Mouse (Mus musculus) midbrain, embryonic 15.5 days (tissue): ENCODE measurements around the gene Hip1r. TPM values are rescaled to one million over a fixed set of nuclear protein-coding genes. Genes with fewer than 3 reads are reported as not detected.

Source experiments
- ATAC-seq: fragments of 200-750 bp; cut with Nextera tagmentation; replicated peaks from 2 replicates; pipeline ENCODE4 v1.8.0; 2017; ENCODE audit warnings: moderate TSS enrichment
- H3K27ac ChIP-seq: fragments of 300-500 bp; sonication (generic); 2 replicates; pipeline ENCODE4 v1.5.1; 2015; ENCODE audit warnings: mild to moderate bottlenecking, inconsistent platforms
- H3K27me3 ChIP-seq: fragments of 300-500 bp; sonication (generic); replicated peaks from 2 replicates; pipeline ENCODE4 v1.6.1; 2015; ENCODE audit warnings: inconsistent platforms
- H3K36me3 ChIP-seq: fragments of 300-500 bp; sonication (generic); replicated peaks from 2 replicates; pipeline ENCODE4 v1.6.1; 2015; ENCODE audit warnings: inconsistent platforms
- H3K4me1 ChIP-seq: fragments of 300-500 bp; sonication (generic); 2 replicates; pipeline ENCODE4 v1.6.1; 2015; ENCODE audit warnings: inconsistent platforms
- H3K4me2 ChIP-seq: fragments of 300-500 bp; sonication (generic); 2 replicates; pipeline ENCODE4 v1.6.1; 2015; ENCODE audit warnings: inconsistent platforms, mild to moderate bottlenecking, moderate library complexity
- H3K4me3 ChIP-seq: fragments of 300-500 bp; sonication (generic); 2 replicates; pipeline ENCODE4 v1.5.1; 2015; ENCODE audit warnings: mild to moderate bottlenecking, inconsistent platforms
- H3K9ac ChIP-seq: fragments of 300-500 bp; sonication (generic); 2 replicates; pipeline ENCODE4 v1.6.1; 2015; ENCODE audit warnings: mild to moderate bottlenecking, inconsistent platforms
- H3K9me3 ChIP-seq: fragments of 300-500 bp; sonication (generic); 2 replicates; pipeline ENCODE4 v1.6.1; 2016; ENCODE audit warnings: inconsistent platforms
- WGBS: fragments of 180-500 bp; shearing (Covaris S2); methylation state at CpG from one replicate; pipeline ENCODE4 v1.1.7; 2015; ENCODE audit warnings: mixed read lengths; 5-methylcytosine and 5-hydroxymethylcytosine counted together
- polyA plus RNA-seq: library from polyadenylated mRNA; unstranded; fragments of >200 nt; fragmentation: Nextera tagmentation; extraction: Ambion mirVana; gene quantifications from 2 replicates; pipeline ENCODE4 v1.2.1, GENCODE M21; 2015

The Hip1r gene
- polyA plus RNA-seq, 1 experiment from 2014 or later, result 30.7 TPM

- no peak overlapping the region for H3K4me2 ChIP-seq
- H3K4me3 ChIP-seq, result no peak overlapping the region
- no peaks in the 10 kb centered on the region for H3K36me3 ChIP-seq
- no peak for ATAC-seq
- H3K27me3 ChIP-seq, result no peaks in the 10 kb centered on the region
- H3K9ac ChIP-seq, result no peak overlapping the region
- no peak overlapping the region for H3K27ac ChIP-seq
- 84% methylated on average over 6 of the region's 6 CpGs for WGBS
- H3K4me1 ChIP-seq, result peaks cover 7% of the 10 kb centered on the region; the same call in 1 of the 2 replicates
- no peaks in the 10 kb centered on the region for H3K9me3 ChIP-seq
These were observed 17.9 kb downstream of the Hip1r start for GRCm38 (mm10) chr5:123991321-123991720.

- no peak overlapping the region for H3K4me3 ChIP-seq
- 86% methylated on average over 10 of the region's 10 CpGs for WGBS
- H3K9me3 ChIP-seq, result no peaks in the 10 kb centered on the region
- no peaks in the 10 kb centered on the region for H3K36me3 ChIP-seq
- no peaks in the 10 kb centered on the region for H3K27me3 ChIP-seq
- no peak for ATAC-seq
- H3K9ac ChIP-seq, result no peak overlapping the region
- no peak overlapping the region for H3K4me2 ChIP-seq
- H3K27ac ChIP-seq, result 0 out of 2 replicates have a peak overlapping the region, but pooled peaks have one; percentile 10
- H3K4me1 ChIP-seq, result peaks cover 7% of the 10 kb centered on the region; the same call in 1 of the 2 replicates
These were observed 18.8 kb downstream of the Hip1r start for GRCm38 (mm10) chr5:123992193-123992637.

GRCm38 (mm10) chr5:123992794-123993193 lies 19.4 kb downstream of the Hip1r start:
- Histone ChIP-seq H3K36me3 (no peaks in the 10 kb centered on the region), H3K4me2 (no peak overlapping the region), H3K9me3 (no peaks in the 10 kb centered on the region), H3K27ac (peak overlapping the region; percentile 68; the same call in 1 of the 2 replicates), H3K4me1 (peaks cover 12% of the 10 kb centered on the region; the same call in 1 of the 2 replicates), H3K27me3 (no peaks in the 10 kb centered on the region), H3K4me3 (no peak overlapping the region), H3K9ac (no peak overlapping the region)
- ATAC-seq, result peak; percentile 68; the same call in 1 of the 2 replicates
- WGBS, result 30% methylated on average over 5 of the region's 5 CpGs

GRCm38 (mm10) chr5:123993263-123994036 lies 20.0 kb downstream of the Hip1r start:
- peak; percentile 81 for ATAC-seq
- H3K9me3 ChIP-seq, result no peaks in the 10 kb centered on the region
- no peaks in the 10 kb centered on the region for H3K27me3 ChIP-seq
- H3K4me1 ChIP-seq, result peaks cover 12% of the 10 kb centered on the region; the same call in 1 of the 2 replicates
- H3K9ac ChIP-seq, result no peak overlapping the region
- H3K4me3 ChIP-seq, result no peak overlapping the region
- peak overlapping the region; percentile 68 for H3K27ac ChIP-seq
- 55% methylated on average over 7 of the region's 7 CpGs for WGBS
- H3K4me2 ChIP-seq, result no peak overlapping the region
- no peaks in the 10 kb centered on the region for H3K36me3 ChIP-seq

- no peak overlapping the region for H3K9ac ChIP-seq
- H3K4me3 ChIP-seq, result no peak overlapping the region
- no peaks in the 10 kb centered on the region for H3K36me3 ChIP-seq
- H3K27ac ChIP-seq, result no peak overlapping the region
- ATAC-seq, result no peak
- no peaks in the 10 kb centered on the region for H3K27me3 ChIP-seq
- H3K9me3 ChIP-seq, result no peaks in the 10 kb centered on the region
- WGBS, result 88% methylated on average over 7 of the region's 7 CpGs
- H3K4me2 ChIP-seq, result no peak overlapping the region
- H3K4me1 ChIP-seq, result peaks cover 12% of the 10 kb centered on the region; the same call in 1 of the 2 replicates
These were observed 21.0 kb downstream of the Hip1r start for GRCm38 (mm10) chr5:123994468-123994867.

- Histone ChIP-seq H3K36me3 (no peaks in the 10 kb centered on the region), H3K27me3 (no peaks in the 10 kb centered on the region), H3K4me1 (peaks cover 9% of the 10 kb centered on the region; the same call in 1 of the 2 replicates), H3K9ac (no peak overlapping the region), H3K4me3 (no peak overlapping the region), H3K27ac (no peak overlapping the region), H3K9me3 (no peaks in the 10 kb centered on the region), H3K4me2 (no peak overlapping the region)
- no peak for ATAC-seq
- WGBS, result 80% methylated on average over 6 of the region's 6 CpGs
These were observed 22.0 kb downstream of the Hip1r start for GRCm38 (mm10) chr5:123995388-123995787.

GRCm38 (mm10) chr5:123996194-123996593 lies 22.8 kb downstream of the Hip1r start:
- 82% methylated on average over 10 of the region's 10 CpGs for WGBS
- Histone ChIP-seq H3K4me1 (peaks cover 8% of the 10 kb centered on the region; the same call in 1 of the 2 replicates), H3K27ac (no peak overlapping the region), H3K4me2 (no peak overlapping the region), H3K36me3 (no peaks in the 10 kb centered on the region), H3K9ac (no peak overlapping the region), H3K27me3 (no peaks in the 10 kb centered on the region), H3K9me3 (no peaks in the 10 kb centered on the region), H3K4me3 (no peak overlapping the region)
- no peak for ATAC-seq

GRCm38 (mm10) chr5:123996695-123997094 lies 23.3 kb downstream of the Hip1r start:
- Histone ChIP-seq H3K4me1 (peaks cover 11% of the 10 kb centered on the region; the same call in 1 of the 2 replicates), H3K27me3 (no peaks in the 10 kb centered on the region), H3K9ac (no peak overlapping the region), H3K4me2 (no peak overlapping the region), H3K27ac (no peak overlapping the region), H3K4me3 (no peak overlapping the region), H3K9me3 (no peaks in the 10 kb centered on the region), H3K36me3 (no peaks in the 10 kb centered on the region)
- no peak for ATAC-seq
- WGBS, result 88% methylated on average over 14 of the region's 14 CpGs

GRCm38 (mm10) chr5:123997211-123997751 lies 23.9 kb downstream of the Hip1r start:
- H3K27ac ChIP-seq, result 0 out of 2 replicates have a peak overlapping the region, but pooled peaks have one; percentile 2
- ATAC-seq, result no peak
- H3K4me2 ChIP-seq, result no peak overlapping the region
- no peak overlapping the region for H3K9ac ChIP-seq
- H3K9me3 ChIP-seq, result no peaks in the 10 kb centered on the region
- peaks cover 11% of the 10 kb centered on the region; the same call in 1 of the 2 replicates for H3K4me1 ChIP-seq
- no peaks in the 10 kb centered on the region for H3K27me3 ChIP-seq
- no peak overlapping the region for H3K4me3 ChIP-seq
- 86% methylated on average over 24 of the region's 24 CpGs for WGBS
- H3K36me3 ChIP-seq, result no peaks in the 10 kb centered on the region

- H3K4me3 ChIP-seq, result no peak overlapping the region
- H3K4me1 ChIP-seq, result peaks cover 11% of the 10 kb centered on the region; the same call in 1 of the 2 replicates
- H3K36me3 ChIP-seq, result no peaks in the 10 kb centered on the region
- ATAC-seq, result no peak
- H3K4me2 ChIP-seq, result no peak overlapping the region
- no peaks in the 10 kb centered on the region for H3K9me3 ChIP-seq
- H3K27me3 ChIP-seq, result no peaks in the 10 kb centered on the region
- WGBS, result 68% methylated on average over 16 of the region's 16 CpGs
- no peak overlapping the region for H3K9ac ChIP-seq
- 0 out of 2 replicates have a peak overlapping the region, but pooled peaks have one; percentile 2 for H3K27ac ChIP-seq
These were observed 24.4 kb downstream of the Hip1r start for GRCm38 (mm10) chr5:123997811-123998210.

GRCm38 (mm10) chr5:123998370-123998769 lies 24.9 kb downstream of the Hip1r start:
- 90% methylated on average over 10 of the region's 10 CpGs for WGBS
- no peak overlapping the region for H3K4me2 ChIP-seq
- no peak overlapping the region for H3K4me3 ChIP-seq
- H3K9ac ChIP-seq, result no peak overlapping the region
- H3K9me3 ChIP-seq, result no peaks in the 10 kb centered on the region
- no peak for ATAC-seq
- no peak overlapping the region for H3K27ac ChIP-seq
- H3K27me3 ChIP-seq, result no peaks in the 10 kb centered on the region
- peaks cover 11% of the 10 kb centered on the region; the same call in 1 of the 2 replicates for H3K4me1 ChIP-seq
- H3K36me3 ChIP-seq, result no peaks in the 10 kb centered on the region

- peaks cover 11% of the 10 kb centered on the region; the same call in 1 of the 2 replicates for H3K4me1 ChIP-seq
- peaks cover 7% of the 10 kb centered on the region for H3K36me3 ChIP-seq
- no peak overlapping the region for H3K4me2 ChIP-seq
- no peak overlapping the region for H3K9ac ChIP-seq
- H3K27me3 ChIP-seq, result no peaks in the 10 kb centered on the region
- H3K9me3 ChIP-seq, result no peaks in the 10 kb centered on the region
- 16% methylated on average over 7 of the region's 7 CpGs for WGBS
- H3K27ac ChIP-seq, result no peak overlapping the region; the same call in 1 of the 2 replicates
- no peak overlapping the region for H3K4me3 ChIP-seq
- peak; percentile 66 for ATAC-seq
These were observed 27.4 kb downstream of the Hip1r start for GRCm38 (mm10) chr5:124000824-124001223.
